Mouse (Mus musculus): ENCODE measurements at regions not wholly inside any gene's neighbourhood (a gene's known extent, or its start where the extent isn't known, plus 50 kb on each side); places are given as distances from the start of the nearest gene placed in this dataset.

DNA sequence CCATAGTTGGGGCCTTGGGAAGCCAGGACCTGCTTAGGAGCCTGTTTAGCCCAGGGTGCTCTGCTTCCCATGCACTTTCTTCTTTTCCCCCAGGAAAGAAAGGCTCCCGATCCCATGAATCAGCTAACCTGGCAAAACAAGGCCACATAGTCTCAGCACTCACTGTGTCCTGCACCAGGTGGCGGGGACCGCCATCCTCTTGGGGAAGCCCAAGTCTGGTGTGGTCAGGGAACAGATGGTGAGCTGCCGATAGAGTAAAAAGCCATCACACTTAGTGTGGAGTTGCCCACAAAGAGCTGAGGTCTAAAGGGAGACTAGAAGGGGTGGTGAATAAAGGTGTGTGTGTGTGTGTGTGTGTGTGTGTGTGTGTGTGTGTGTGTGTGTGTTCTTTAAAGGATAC lies 57.0 kb upstream of the Lrpap1 start:
- no peak for DNase-seq (ENCODE audit: low read depth)

DNA sequence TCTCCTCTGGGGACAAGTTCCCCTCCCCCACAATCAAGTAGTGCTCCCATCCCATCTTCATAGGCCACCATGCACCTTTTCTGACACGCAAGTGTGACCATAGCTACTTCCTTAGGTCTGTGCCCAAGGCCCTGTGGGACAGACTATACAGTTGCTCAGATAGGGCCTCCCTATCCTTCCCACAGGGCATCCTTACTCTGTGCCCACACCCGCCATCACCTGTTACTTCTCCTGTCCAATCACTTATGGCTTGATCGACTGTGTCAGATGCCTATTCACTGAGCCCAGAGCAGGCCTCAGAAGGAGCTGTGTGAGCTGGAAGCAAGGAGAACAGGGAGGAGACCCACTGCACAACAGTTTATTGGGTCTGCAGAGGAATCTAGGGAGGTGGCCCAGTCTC lies 56.6 kb upstream of the Lrpap1 start:
- DNase-seq (ENCODE audit: low read depth), result no peak

DNA sequence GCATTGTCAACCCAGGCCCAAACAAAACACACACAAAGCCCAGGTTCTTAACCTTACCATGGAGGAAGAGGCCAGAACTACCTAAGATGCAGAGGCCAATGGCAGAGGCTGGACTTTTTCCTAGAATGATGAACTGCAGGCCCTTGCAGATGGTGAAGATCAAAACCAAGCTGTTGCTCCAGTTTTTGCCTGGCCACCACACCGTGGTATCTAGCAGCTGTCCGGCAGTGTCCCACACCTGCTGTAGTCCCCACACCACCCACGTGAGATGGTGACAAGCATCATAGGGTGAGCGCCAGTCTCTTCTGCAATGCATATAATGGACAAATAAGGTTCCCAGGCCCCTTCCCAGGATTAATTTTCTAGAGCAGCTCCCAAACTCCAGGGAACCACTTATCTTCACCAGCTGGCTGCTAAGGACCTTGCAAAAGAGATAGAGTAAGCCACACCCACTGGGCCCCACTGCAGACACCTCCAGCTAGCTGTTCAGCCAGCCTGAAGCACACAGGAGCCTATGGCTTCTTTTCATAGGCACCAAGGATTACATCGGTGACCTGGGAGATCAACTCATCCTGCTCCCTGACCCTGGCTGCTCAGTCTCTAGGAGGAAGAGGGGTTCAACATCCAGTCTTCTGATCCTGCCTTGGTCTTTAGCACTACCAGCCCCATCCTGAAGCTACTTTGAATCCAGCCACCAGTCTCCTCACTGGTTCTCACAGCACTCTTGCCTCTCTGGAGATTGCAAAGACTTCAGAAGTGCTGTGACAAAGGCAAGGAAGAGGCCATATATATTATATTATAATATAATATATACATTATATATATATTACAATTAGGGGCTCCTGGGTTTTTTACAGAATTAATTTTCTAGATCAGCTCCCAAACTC lies 55.6 kb upstream of the Lrpap1 start:
- no peak for DNase-seq (ENCODE audit: low read depth)

DNA sequence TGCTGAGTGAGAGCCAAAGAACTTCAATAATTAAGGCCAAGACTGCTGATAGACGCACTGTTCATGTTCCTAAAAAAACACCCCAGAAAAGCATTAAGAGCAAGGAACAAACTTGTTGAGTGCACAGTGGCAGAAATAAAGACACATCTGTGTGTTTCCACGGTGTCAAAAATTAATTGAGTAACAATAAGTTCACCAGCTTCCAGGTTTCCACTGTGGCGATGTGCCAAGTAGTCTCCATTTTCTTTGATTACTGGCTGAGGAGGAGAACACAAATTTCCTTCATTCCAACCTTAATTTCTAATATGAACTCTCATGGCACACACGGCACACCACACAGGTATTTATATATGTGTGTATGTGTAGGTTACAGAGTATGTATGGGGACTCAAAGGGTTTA lies 54.3 kb upstream of the Lrpap1 start:
- no peak for DNase-seq (ENCODE audit: low read depth)

DNA sequence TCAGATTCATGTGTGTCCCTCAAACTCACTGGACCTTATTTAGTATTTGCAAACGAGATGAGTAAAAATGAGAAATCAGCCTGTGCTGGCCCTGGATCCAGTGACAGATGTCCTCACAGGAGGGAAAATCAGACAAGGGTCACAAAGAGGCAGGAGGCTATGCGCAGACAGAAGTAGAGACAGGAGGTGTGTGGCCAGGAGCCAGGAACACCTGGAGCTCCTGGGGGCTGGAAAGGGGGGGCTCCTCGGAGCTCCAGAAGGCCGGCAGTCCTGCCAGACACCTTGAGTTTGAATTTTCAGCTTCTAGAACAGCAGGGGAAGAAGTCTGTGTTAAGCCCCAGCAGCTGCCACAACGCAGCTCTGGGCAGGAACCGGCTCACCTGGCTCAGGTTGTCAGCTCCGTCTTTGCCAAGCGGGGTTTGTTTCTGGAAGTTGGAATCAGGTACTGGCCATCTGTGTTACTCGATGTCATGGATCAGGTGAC lies 53.7 kb upstream of the Lrpap1 start:
- DNase-seq (ENCODE audit: low read depth), result no peak

DNA sequence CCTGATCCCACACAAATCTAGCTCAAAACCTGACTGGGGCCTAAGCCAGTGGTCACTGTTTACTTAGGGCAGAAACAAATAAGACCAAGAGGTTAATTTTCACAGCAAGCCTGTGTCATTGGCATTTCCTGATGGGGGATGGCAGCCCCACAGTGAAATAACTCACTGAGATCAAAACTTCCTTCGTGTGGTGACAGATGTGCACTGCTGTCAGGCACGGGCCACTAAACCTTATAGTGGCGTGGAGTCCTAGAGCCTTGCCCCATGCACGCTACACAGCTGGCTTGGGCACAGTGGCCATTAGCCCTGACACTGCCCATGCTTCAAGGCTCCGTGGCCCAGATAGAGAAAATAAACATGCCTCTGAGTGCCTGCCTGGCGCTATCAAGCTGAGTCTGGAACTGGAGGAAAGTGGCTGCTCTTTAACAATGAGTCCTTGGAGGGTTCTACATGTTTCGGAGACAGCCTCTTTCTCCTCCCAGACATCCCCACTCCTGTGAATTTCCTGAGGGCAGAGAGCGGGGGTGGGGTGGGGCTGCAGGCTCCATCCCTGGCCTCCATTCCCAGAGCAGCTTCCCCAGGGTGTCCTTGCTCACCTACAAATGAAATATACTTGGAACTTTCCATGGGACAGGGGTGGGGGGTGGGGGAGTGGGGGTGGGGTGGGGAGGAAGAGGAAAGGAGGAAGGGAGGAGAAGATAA lies 52.9 kb upstream of the Lrpap1 start:
- DNase-seq (ENCODE audit: low read depth), result no peak

DNA sequence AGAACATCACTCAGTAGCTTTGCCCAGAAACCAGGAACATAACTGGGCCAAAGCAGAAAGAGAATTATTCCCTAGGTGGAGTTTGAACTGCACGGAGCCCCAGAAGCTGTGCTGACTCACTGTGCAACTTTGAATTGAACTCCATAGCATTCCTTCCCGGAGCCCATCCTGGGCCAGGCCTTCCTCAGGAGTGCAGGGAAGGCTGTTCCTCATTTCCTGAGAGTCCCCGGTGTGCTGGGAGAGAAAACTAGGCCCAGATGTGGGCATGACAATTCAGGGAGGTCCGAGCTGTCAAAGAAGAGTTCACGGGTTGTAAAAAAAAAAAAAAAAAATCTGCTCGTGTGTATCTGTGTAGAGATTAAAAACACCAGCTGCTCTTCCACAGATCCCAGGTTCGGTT lies 50.8 kb upstream of the Lrpap1 start:
- DNase-seq (ENCODE audit: low read depth), result peak; percentile 41

DNA sequence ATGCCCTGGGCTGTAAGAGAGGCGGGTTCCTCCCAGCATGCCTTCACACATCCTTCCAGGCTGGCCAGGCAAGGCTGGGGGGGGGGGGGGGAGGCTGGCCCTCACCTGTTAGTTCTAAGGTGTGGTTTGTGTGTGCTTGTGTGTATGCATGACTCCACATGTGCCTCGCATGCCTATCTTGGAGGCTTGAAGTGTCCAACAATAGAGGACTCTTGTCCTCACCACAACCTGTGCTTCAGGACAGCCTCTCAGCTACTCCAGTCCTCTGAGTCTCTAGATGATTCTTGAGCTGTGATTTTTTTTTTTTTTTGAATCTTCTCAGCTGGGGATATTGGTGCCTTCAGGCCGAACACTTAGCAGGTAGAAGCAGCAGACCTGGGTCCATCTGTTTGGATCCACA lies 50.2 kb upstream of the Lrpap1 start:
- no peak for DNase-seq (ENCODE audit: low read depth)
